25 mouse cellular contexts compared by ENCODE assay signal in genomic region chr17:14697096-14697495, GRCm38 (mm10). TPM values are rescaled to one million over a fixed set of nuclear protein-coding genes. Genes with fewer than 3 reads are reported as not detected.
DNase-seq lines count a peak whose midpoint lies in the region; ATAC-seq and TF ChIP-seq lines count a peak whose summit lies in the region.
"Had no signal": no experiment of that assay in that cellular context is flagged by ENCODE, and none has a peak within 500 bp of the region (broad histone marks: within the 10 kb centered on the region; RNA-seq: fewer than 3 reads in every experiment).

No protein-coding gene starts in this region.

- no peak overlapping the region for H3K9ac ChIP-seq in forebrain, embryonic 11.5 days (ENCODE audit: low read length)
- no peak overlapping the region for H3K9ac ChIP-seq in heart, postnatal 0 days (replicated peaks; ENCODE audit: low read depth, low read length)
- H3K9ac ChIP-seq in lung, embryonic 15.5 days: no peak overlapping the region
- H3K9ac ChIP-seq: embryonic facial prominence, embryonic 12.5 days; forebrain, embryonic 13.5 days; forebrain, postnatal 0 days; hindbrain, embryonic 14.5 days had no signal

- no peaks in the 10 kb centered on the region for H3K27me3 ChIP-seq in forebrain, embryonic 11.5 days (ENCODE audit: control insufficient read depth, insufficient read depth, low read length)
- H3K27me3 ChIP-seq in forebrain, embryonic 10.5 days (ENCODE audit: poor library complexity, severe bottlenecking): no peaks in the 10 kb centered on the region
- no peaks in the 10 kb centered on the region for H3K27me3 ChIP-seq in heart, postnatal 0 days (ENCODE audit: control insufficient read depth, insufficient read depth, low read length)
- H3K27me3 ChIP-seq in lung, embryonic 15.5 days: no peaks in the 10 kb centered on the region; the same call in 1 of the 2 replicates
- H3K27me3 ChIP-seq: embryonic facial prominence, embryonic 12.5 days; forebrain, embryonic 13.5 days had no signal

- no peak for TF ChIP-seq POLR2A in lung, adult 2 months (IDR thresholded peaks at IDR 0.05; ENCODE audit: borderline replicate concordance, extremely low read depth, low read depth, low read length)

- DNase-seq in forebrain, embryonic 11.5 days (ENCODE audit: low spot score): peak; percentile 7
- DNase-seq in forebrain, embryonic 10.5 days (ENCODE audit: extremely low spot score, low spot score): no peak
- DNase-seq in heart, postnatal 0 days (ENCODE audit: low spot score): peak; percentile 5
- no peak for DNase-seq in heart, adult 8-10 months (ENCODE audit: low spot score)
- DNase-seq in lung, adult 2 months: no peak
- DNase-seq in lung, postnatal 36 days: peak; percentile 44
- DNase-seq in left cerebral cortex, postnatal 36 days (ENCODE audit: low spot score in 2 of 2): no peak
- DNase-seq: adrenal gland, postnatal 14 days; B cell, adult 2 months; cerebellum, adult 11-12 months; cerebellum, adult 9-10 months; forebrain, postnatal 0 days; gastrocnemius, adult 2 months; gastrocnemius, postnatal 25 days; heart, postnatal 14 days had no signal

- no peaks in the 10 kb centered on the region for H3K36me3 ChIP-seq in forebrain, embryonic 11.5 days (ENCODE audit: control insufficient read depth, insufficient read depth, low read length)
- H3K36me3 ChIP-seq in forebrain, embryonic 10.5 days (replicated peaks): no peaks in the 10 kb centered on the region
- no peaks in the 10 kb centered on the region for H3K36me3 ChIP-seq in heart, postnatal 0 days (replicated peaks; ENCODE audit: control insufficient read depth, insufficient read depth, low read length)
- no peaks in the 10 kb centered on the region for H3K36me3 ChIP-seq in lung, embryonic 15.5 days
- H3K36me3 ChIP-seq: embryonic facial prominence, embryonic 12.5 days; G1E; heart, embryonic 10.5 days; hindbrain, embryonic 10.5 days had no signal

- WGBS in forebrain, embryonic 11.5 days: 84% methylated on average over 6 of the region's 6 CpGs
- WGBS in forebrain, embryonic 10.5 days: 91% methylated on average over 6 of the region's 6 CpGs
- WGBS in heart, postnatal 0 days: 48% methylated on average over 6 of the region's 6 CpGs
- WGBS in lung, embryonic 15.5 days: 27% methylated on average over 6 of the region's 6 CpGs
- WGBS in lung, adult 2 months: 43% methylated on average over 6 of the region's 6 CpGs

- H3K4me2 ChIP-seq in forebrain, embryonic 11.5 days (ENCODE audit: low read depth, low read length, severe bottlenecking): no peak overlapping the region
- H3K4me2 ChIP-seq in heart, postnatal 0 days (ENCODE audit: low read depth, low read length): no peak overlapping the region
- no peak overlapping the region for H3K4me2 ChIP-seq in lung, embryonic 15.5 days
- H3K4me2 ChIP-seq: embryonic facial prominence, embryonic 12.5 days; forebrain, embryonic 13.5 days; hindbrain, embryonic 14.5 days had no signal

- no peak for TF ChIP-seq EP300 in heart, postnatal 0 days (IDR thresholded peaks at IDR 0.05; ENCODE audit: low read depth)

- intact Hi-C loops in left cerebral cortex, postnatal 36 days (cut with DNase I): loop anchor here (10.0 kb wide), 1 partner anchor 428 kb away; no protein-coding TSS in a partner anchor

- H3K27ac ChIP-seq in forebrain, embryonic 11.5 days (ENCODE audit: low read depth, low read length): no peak overlapping the region
- H3K27ac ChIP-seq in forebrain, embryonic 10.5 days: no peak overlapping the region
- no peak overlapping the region for H3K27ac ChIP-seq in heart, postnatal 0 days (ENCODE audit: low read depth)
- peak overlapping the region; percentile 74 for H3K27ac ChIP-seq in lung, embryonic 15.5 days
- H3K27ac ChIP-seq: embryonic facial prominence, embryonic 12.5 days; forebrain, embryonic 13.5 days; gastrocnemius, adult 2 months; heart, embryonic 10.5 days; hindbrain, embryonic 10.5 days; hindbrain, embryonic 14.5 days had no signal

- H3K4me3 ChIP-seq in forebrain, embryonic 11.5 days (ENCODE audit: low read depth, low read length): no peak overlapping the region
- H3K4me3 ChIP-seq in forebrain, embryonic 10.5 days: no peak overlapping the region
- no peak overlapping the region for H3K4me3 ChIP-seq in heart, postnatal 0 days (ENCODE audit: low read depth, low read length)
- no peak overlapping the region for H3K4me3 ChIP-seq in lung, embryonic 15.5 days
- no peak overlapping the region for H3K4me3 ChIP-seq in lung, adult 2 months (replicated peaks; ENCODE audit: extremely low read depth, low read depth, low read length)
- H3K4me3 ChIP-seq: embryonic facial prominence, embryonic 12.5 days; forebrain, embryonic 13.5 days; gastrocnemius, adult 2 months; heart, embryonic 10.5 days; hindbrain, embryonic 10.5 days had no signal

- H3K4me1 ChIP-seq in forebrain, embryonic 11.5 days (replicated peaks; ENCODE audit: control insufficient read depth, insufficient read depth, low read length): peaks cover 7% of the 10 kb centered on the region
- H3K4me1 ChIP-seq in forebrain, embryonic 10.5 days: peaks cover 20% of the 10 kb centered on the region
- peaks cover 17% of the 10 kb centered on the region for H3K4me1 ChIP-seq in heart, postnatal 0 days (ENCODE audit: control insufficient read depth, insufficient read depth)
- peaks cover 50% of the 10 kb centered on the region for H3K4me1 ChIP-seq in lung, embryonic 15.5 days
- H3K4me1 ChIP-seq in lung, adult 2 months (ENCODE audit: control insufficient read depth, insufficient read depth, low read length): no peaks in the 10 kb centered on the region; the same call in 1 of the 2 replicates

- no peak for TF ChIP-seq CTCF in heart, postnatal 0 days (IDR thresholded peaks at IDR 0.05; ENCODE audit: low read depth)
- TF ChIP-seq CTCF in lung, adult 2 months (IDR thresholded peaks at IDR 0.05; ENCODE audit: insufficient read depth, low read length): no peak

- no peaks in the 10 kb centered on the region for H3K9me3 ChIP-seq in forebrain, embryonic 11.5 days (ENCODE audit: control insufficient read depth, low read length)
- no peaks in the 10 kb centered on the region for H3K9me3 ChIP-seq in forebrain, embryonic 10.5 days
- no peaks in the 10 kb centered on the region for H3K9me3 ChIP-seq in heart, postnatal 0 days (replicated peaks; ENCODE audit: control insufficient read depth, low read length)
- H3K9me3 ChIP-seq in lung, embryonic 15.5 days: no peaks in the 10 kb centered on the region
- H3K9me3 ChIP-seq: embryonic facial prominence, embryonic 12.5 days; forebrain, embryonic 13.5 days; G1E; heart, embryonic 10.5 days; hindbrain, embryonic 10.5 days had no signal

- ATAC-seq in forebrain, embryonic 11.5 days (replicated peaks; ENCODE audit: low FRiP score): no peak
- ATAC-seq in heart, postnatal 0 days (ENCODE audit: insufficient read depth, low read depth): no peak
- ATAC-seq in lung, embryonic 15.5 days (ENCODE audit: borderline replicate concordance, extremely low read depth, low FRiP score, low TSS enrichment): peak; percentile 83
- ATAC-seq: activated CD4-positive, CD25-positive, alpha-beta regulatory T cell, adult 4 months; CD4-positive, CD25-positive, alpha-beta regulatory T cell, adult 4 months; forebrain, embryonic 13.5 days; forebrain, postnatal 0 days had no signal

RNA-seq across cellular contexts. Expression of gene Thbs2, which starts 3.1 kb away (rescaled TPM):
- polyA plus RNA-seq in forebrain, embryonic 11.5 days (2014; fragmentation: Nextera tagmentation; extraction: Ambion mirVana): 2.4 and 4.7 TPM in 2 replicates
- polyA plus RNA-seq in forebrain, embryonic 10.5 days (2016; fragmentation: Nextera tagmentation; extraction: Ambion mirVana): 1.0 and 1.4 TPM in 2 replicates
- total RNA-seq in heart, postnatal 0 days (2014; rRNA removed; ENCODE audit: low replicate concordance): 39.5 and 49.7 TPM in 2 replicates
- 17.8 and 17.9 TPM in 2 replicates for polyA plus RNA-seq in heart, postnatal 0 days (2015; fragmentation: Nextera tagmentation; extraction: Ambion mirVana)
- total RNA-seq in heart, adult 8-10 months (2022): 10 to 100 TPM; 11.8 to 17.1 (median 14.4) TPM
- polyA plus RNA-seq in lung, embryonic 15.5 days (2015; fragmentation: Nextera tagmentation; extraction: Ambion mirVana): 26.3 and 27.3 TPM in 2 replicates
- 2.3 and 3.5 TPM in 2 replicates for polyA plus RNA-seq in lung, adult 2 months (2012; rRNA removed)
- 1 to 10 TPM; 4.6 to 4.8 TPM for total RNA-seq in left cerebral cortex, postnatal 36 days (2021)
- total RNA-seq: granulocyte monocyte progenitor cell, adult 5-6 weeks had no signal
- polyA plus RNA-seq: activated CD4-positive, CD25-positive, alpha-beta regulatory T cell, adult 4 months; CD4-positive, CD25-positive, alpha-beta regulatory T cell, adult 4 months; G1E had no signal

Comparison
In these comparisons a context has a peak if more than half of its experiments do, and no peak if none do; other contexts are left out.
1. DNase-seq: peak in forebrain, embryonic 11.5 days (single experiment), heart, postnatal 0 days (single experiment) and lung, postnatal 36 days (single experiment); none in forebrain, embryonic 10.5 days (single experiment), heart, adult 8-10 months (single experiment), lung, adult 2 months (single experiment) and left cerebral cortex, postnatal 36 days (0 of 2).